Mouse (Mus musculus): ENCODE data around the gene Zbtb12. TPM values are rescaled to one million over a fixed set of nuclear protein-coding genes. Genes with fewer than 3 reads are reported as not detected.

Gene Zbtb12
- total RNA-seq, 2 experiments from 2014 or later, result 7.4 to 7.8 TPM

- no peak for DNase-seq (ENCODE audit: low spot score in 2 of 2)
These were observed 64.0 kb downstream of the Zbtb12 start for GRCm38 (mm10) chr17:34943128-34943815.

- DNase-seq (ENCODE audit: low spot score in 2 of 2), result no peak
These were observed 65.1 kb downstream of the Zbtb12 start for GRCm38 (mm10) chr17:34944362-34944761.

Small RNAs within 50 kb of the gene (microRNA-seq; reads per million reads assigned to microRNA genes)
- gene Mir6970 (0.21 to 1.2 reads per million in 2 experiments), gene Mir6971 (2.5 to 3.7 reads per million in 2 experiments), gene Mir6972 (0 reads per million in 2 experiments)

Other genes starting within 250 kb of the Zbtb12 start
- gene Prrt1, start 249.9 kb upstream of the Zbtb12 start, total RNA-seq (2021), result 100 to 1,000 TPM; 131 to 147 TPM
- 10 to 100 TPM; 11.4 to 14.3 TPM for gene Fkbpl, start 234.7 kb upstream of the Zbtb12 start, total RNA-seq (2021)
- gene Atf6b, start 232.3 kb upstream of the Zbtb12 start, total RNA-seq (2021), result 10 to 100 TPM; 60.1 to 63.2 TPM
- gene Tnxb, start 208.9 kb upstream of the Zbtb12 start, total RNA-seq (2021), result 1 to 10 TPM; 1.6 to 1.9 TPM
- gene C4b, start 135.6 kb upstream of the Zbtb12 start, total RNA-seq (2021), result 10 to 100 TPM; 29.6 to 32.7 TPM
- gene Cyp21a1, start 74.9 kb upstream of the Zbtb12 start, total RNA-seq (2021), result not detected
- 10 to 100 TPM; 49.7 to 53.0 TPM for gene Stk19, start 42.5 kb upstream of the Zbtb12 start, total RNA-seq (2021)
- 10 to 100 TPM; 32.1 to 37.8 TPM for gene Dxo, start 42.5 kb upstream of the Zbtb12 start, total RNA-seq (2021)
- 10 to 100 TPM; 62.2 to 63.9 TPM for gene Skiv2l, start 29.3 kb upstream of the Zbtb12 start, total RNA-seq (2021)
- 10 to 100 TPM; 33.8 to 39.7 TPM for gene Nelfe, start 29.1 kb upstream of the Zbtb12 start, total RNA-seq (2021)
- gene Cfb, start 17.0 kb upstream of the Zbtb12 start, total RNA-seq (2021), result under 1 TPM; 0.16 to 0.26 TPM
- not detected for gene Gm20547, start 2.6 kb downstream of the Zbtb12 start, total RNA-seq (2021)
- gene C2, start 18.8 kb downstream of the Zbtb12 start, total RNA-seq (2021), result 1 to 10 TPM; 2.7 to 3.4 TPM
- 100 to 1,000 TPM; 168 to 175 TPM for gene Ehmt2, start 19.0 kb downstream of the Zbtb12 start, total RNA-seq (2021)
- gene Slc44a4, start 35.0 kb downstream of the Zbtb12 start, total RNA-seq (2021), result under 1 TPM; 0.30 to 0.45 TPM
- gene Neu1, start 51.8 kb downstream of the Zbtb12 start, total RNA-seq (2021), result 10 to 100 TPM; 46.2 to 48.4 TPM
- gene Hspa1b, start 79.8 kb downstream of the Zbtb12 start, total RNA-seq (2021), result 10 to 100 TPM; 21.5 to 31.4 TPM
- gene Gm20481, start 90.4 kb downstream of the Zbtb12 start, total RNA-seq (2021), result under 1 TPM in 1 of 2 experiments, not detected in 1; 0.72 TPM
- gene Hspa1a, start 92.7 kb downstream of the Zbtb12 start, total RNA-seq (2021), result 10 to 100 TPM; 22.1 to 23.4 TPM
- under 1 TPM; 0.44 to 0.61 TPM for gene Hspa1l, start 93.2 kb downstream of the Zbtb12 start, total RNA-seq (2021)
- 10 to 100 TPM; 13.9 to 15.5 TPM for gene Lsm2, start 102.4 kb downstream of the Zbtb12 start, total RNA-seq (2021)
- gene Vars, start 121.5 kb downstream of the Zbtb12 start, total RNA-seq (2021), result 10 to 100 TPM; 39.6 to 44.0 TPM
- under 1 TPM; 0.61 to 0.77 TPM for gene Vwa7, start 137.1 kb downstream of the Zbtb12 start, total RNA-seq (2021)
- not detected for gene Sapcd1, start 148.5 kb downstream of the Zbtb12 start, total RNA-seq (2021)
- under 1 TPM; 0.65 to 0.68 TPM for gene Msh5, start 167.3 kb downstream of the Zbtb12 start, total RNA-seq (2021)
- gene Clic1, start 170.5 kb downstream of the Zbtb12 start, total RNA-seq (2021), result 10 to 100 TPM in 1 of 2 experiments, 1 to 10 TPM in 1; 9.1 to 10.2 TPM
- 10 to 100 TPM in 1 of 2 experiments, 1 to 10 TPM in 1; 9.9 to 11.6 TPM for gene Ddah2, start 179.6 kb downstream of the Zbtb12 start, total RNA-seq (2021)
- not detected for gene Ly6g6c, start 185.9 kb downstream of the Zbtb12 start, total RNA-seq (2021)
- not detected for gene Mpig6b, start 186.7 kb downstream of the Zbtb12 start, total RNA-seq (2021)
- gene Ly6g6e, start 197.4 kb downstream of the Zbtb12 start, total RNA-seq (2021), result 1 to 10 TPM; 2.3 to 6.2 TPM
- gene Ly6g6d, start 198.6 kb downstream of the Zbtb12 start, total RNA-seq (2021), result 1 to 10 TPM in 1 of 2 experiments, under 1 TPM in 1; 0.70 to 1.0 TPM
- under 1 TPM; 0.33 to 0.40 TPM for gene Ly6g6f, start 206.1 kb downstream of the Zbtb12 start, total RNA-seq (2021)
- 100 to 1,000 TPM; 115 to 120 TPM for gene Abhd16a, start 209.8 kb downstream of the Zbtb12 start, total RNA-seq (2021)
- not detected for gene Ly6g5c, start 228.8 kb downstream of the Zbtb12 start, total RNA-seq (2021)
- gene Ly6g5b, start 235.9 kb downstream of the Zbtb12 start, total RNA-seq (2021), result under 1 TPM; 0.28 to 0.72 TPM
- gene Gpank1, start 242.0 kb downstream of the Zbtb12 start, total RNA-seq (2021), result 10 to 100 TPM; 15.9 to 16.4 TPM
- 100 to 1,000 TPM; 192 to 198 TPM for gene Csnk2b, start 242.6 kb downstream of the Zbtb12 start, total RNA-seq (2021)
- gene D17H6S53E, start 246.9 kb downstream of the Zbtb12 start, total RNA-seq (2021), result 10 to 100 TPM; 31.5 to 32.2 TPM

Measured in left cerebral cortex, adult 18-20 months (tissue).